Mouse (Mus musculus) hindbrain, postnatal 0 days (tissue): ENCODE data around the gene BC067074. TPM values are rescaled to one million over a fixed set of nuclear protein-coding genes. Genes with fewer than 3 reads are reported as not detected.
A peak's percentile ranks its signal among the peaks of the same experiment; 100 is the strongest.

Source experiments
- ATAC-seq: fragments of 200-750 bp; cut with Nextera tagmentation; 2 replicates; pipeline ENCODE4 v1.8.0; 2017; ENCODE audit warnings: mild to moderate bottlenecking, moderate TSS enrichment, moderate library complexity
- DNase-seq: peaks from one replicate; pipeline ENCODE4 v3.0.0-alpha.2; 2015; ENCODE audit warnings: low spot score
- H3K27ac ChIP-seq: fragments of 300-500 bp; sonication (generic); 2 replicates; pipeline ENCODE4 v1.5.1; 2014; ENCODE audit warnings: mild to moderate bottlenecking
- H3K27me3 ChIP-seq: fragments of 300-500 bp; sonication (generic); 2 replicates; pipeline ENCODE4 v1.6.1; 2014; ENCODE audit warnings: low read length, mixed read lengths; ENCODE audit not compliant: insufficient read depth
- H3K36me3 ChIP-seq: fragments of 300-500 bp; sonication (generic); 2 replicates; pipeline ENCODE4 v1.6.1; 2014; ENCODE audit warnings: low read length, mixed read lengths; ENCODE audit not compliant: insufficient read depth
- H3K4me1 ChIP-seq: fragments of 300-500 bp; sonication (generic); 2 replicates; pipeline ENCODE4 v1.6.1; 2014; ENCODE audit warnings: antibody characterized with exemption, low read length, mixed read lengths; ENCODE audit not compliant: insufficient read depth
- H3K4me2 ChIP-seq: fragments of 300-500 bp; sonication (generic); 2 replicates; pipeline ENCODE4 v1.6.1; 2014; ENCODE audit warnings: low read depth, mild to moderate bottlenecking, low read length, moderate library complexity, mixed read lengths
- H3K4me3 ChIP-seq: fragments of 300-500 bp; sonication (generic); 2 replicates; pipeline ENCODE4 v1.5.1; 2014; ENCODE audit warnings: low read length
- H3K9ac ChIP-seq: fragments of 300-500 bp; sonication (generic); replicated peaks from 2 replicates; pipeline ENCODE4 v1.6.1; 2014; ENCODE audit warnings: mild to moderate bottlenecking, low read length, moderate library complexity, mixed read lengths
- H3K9me3 ChIP-seq: fragments of 300-500 bp; sonication (generic); 2 replicates; pipeline ENCODE4 v1.6.1; 2016; ENCODE audit warnings: low read length, mixed read lengths
- CTCF ChIP-seq: IDR thresholded peaks from 2 replicates; pipeline ENCODE4 v1.5.1; 2016; ENCODE audit warnings: antibody characterized with exemption, control low read depth, low read depth
- WGBS: fragments of 180-500 bp; shearing (Covaris S2); extraction: QIAGEN DNeasy Blood & Tissue Kit; methylation state at CpG from one replicate; pipeline ENCODE4 v1.1.7; 2014; 5-methylcytosine and 5-hydroxymethylcytosine counted together
- polyA plus RNA-seq: library from polyadenylated mRNA; unstranded; fragments of >200 nt; fragmentation: Nextera tagmentation; extraction: Ambion mirVana; gene quantifications from 2 replicates; pipeline ENCODE4 v1.2.1, GENCODE M21; 2015
- total RNA-seq: library from RNA; depleted of rRNA; stranded (reverse); fragments of >200 nt; gene quantifications from 2 replicates; pipeline ENCODE4 v1.2.3, GENCODE M21; 2014

Gene BC067074
- total and polyA plus RNA-seq, 2 experiments from 2014 or later: 1.1 to 3.0 TPM

GRCm38 (mm10) chr13:113369622-113370021 lies 76.7 kb downstream of the BC067074 start:
- Histone ChIP-seq H3K36me3 (no peaks in the 10 kb centered on the region), H3K4me3 (no peak overlapping the region), H3K9ac (no peak overlapping the region), H3K9me3 (no peaks in the 10 kb centered on the region), H3K4me2 (no peak overlapping the region), H3K4me1 (no peaks in the 10 kb centered on the region), H3K27me3 (no peaks in the 10 kb centered on the region), H3K27ac (no peak overlapping the region)
- TF ChIP-seq CTCF: no peak
- no peak for ATAC-seq
- WGBS: 90% methylated on average over 10 of the region's 10 CpGs
- DNase-seq: no peak

- Histone ChIP-seq H3K9me3 (no peaks in the 10 kb centered on the region), H3K27me3 (no peaks in the 10 kb centered on the region), H3K27ac (no peak overlapping the region), H3K9ac (no peak overlapping the region), H3K4me2 (no peak overlapping the region), H3K4me3 (no peak overlapping the region), H3K36me3 (no peaks in the 10 kb centered on the region), H3K4me1 (no peaks in the 10 kb centered on the region)
- WGBS: 73% methylated on average over 12 of the region's 12 CpGs
- DNase-seq (no peak), ATAC-seq (peak; percentile 50)
- no peak for TF ChIP-seq CTCF
Observed at GRCm38 (mm10) chr13:113373291-113374083, 80.5 kb downstream of the BC067074 start.

GRCm38 (mm10) chr13:113374084-113374405 lies 81.1 kb downstream of the BC067074 start:
- no peaks in the 10 kb centered on the region for H3K36me3 ChIP-seq
- no peak for TF ChIP-seq CTCF
- H3K4me1 ChIP-seq: no peaks in the 10 kb centered on the region
- H3K9ac ChIP-seq: no peak overlapping the region
- ATAC-seq: peak; percentile 21; the same call in 1 of the 2 replicates
- no peak for DNase-seq
- H3K4me3 ChIP-seq: no peak overlapping the region
- H3K4me2 ChIP-seq: no peak overlapping the region
- H3K27ac ChIP-seq: no peak overlapping the region
- 49% methylated on average over 2 of the region's 2 CpGs for WGBS
- H3K9me3 ChIP-seq: no peaks in the 10 kb centered on the region
- H3K27me3 ChIP-seq: no peaks in the 10 kb centered on the region

GRCm38 (mm10) chr13:113377631-113378030 lies 84.7 kb downstream of the BC067074 start:
- 91% methylated on average over 7 of the region's 7 CpGs for WGBS
- Histone ChIP-seq H3K36me3 (no peaks in the 10 kb centered on the region), H3K4me1 (no peaks in the 10 kb centered on the region), H3K4me2 (no peak overlapping the region), H3K27ac (no peak overlapping the region), H3K27me3 (no peaks in the 10 kb centered on the region), H3K4me3 (no peak overlapping the region), H3K9ac (no peak overlapping the region), H3K9me3 (no peaks in the 10 kb centered on the region)
- no peak for DNase-seq
- ATAC-seq: no peak
- TF ChIP-seq CTCF: no peak

GRCm38 (mm10) chr13:113378980-113379410 lies 86.0 kb downstream of the BC067074 start:
- Histone ChIP-seq H3K4me2 (no peak overlapping the region), H3K4me3 (no peak overlapping the region), H3K36me3 (no peaks in the 10 kb centered on the region), H3K9me3 (no peaks in the 10 kb centered on the region), H3K9ac (no peak overlapping the region), H3K4me1 (no peaks in the 10 kb centered on the region), H3K27ac (no peak overlapping the region), H3K27me3 (no peaks in the 10 kb centered on the region)
- 71% methylated on average over 8 of the region's 8 CpGs for WGBS
- DNase-seq (no peak), ATAC-seq (no peak)
- no peak for TF ChIP-seq CTCF

- TF ChIP-seq CTCF: no peak
- Histone ChIP-seq H3K27me3 (no peaks in the 10 kb centered on the region), H3K4me3 (no peak overlapping the region), H3K36me3 (no peaks in the 10 kb centered on the region), H3K9me3 (no peaks in the 10 kb centered on the region), H3K4me1 (no peaks in the 10 kb centered on the region), H3K9ac (no peak overlapping the region), H3K4me2 (no peak overlapping the region), H3K27ac (no peak overlapping the region)
- ATAC-seq (no peak), DNase-seq (no peak)
- WGBS: 36% methylated on average over 6 of the region's 6 CpGs
Observed at GRCm38 (mm10) chr13:113379766-113380309, 86.9 kb downstream of the BC067074 start.

- DNase-seq (no peak), ATAC-seq (no peak)
- Histone ChIP-seq H3K27ac (no peak overlapping the region), H3K4me2 (no peak overlapping the region), H3K36me3 (no peaks in the 10 kb centered on the region), H3K9ac (no peak overlapping the region), H3K9me3 (no peaks in the 10 kb centered on the region), H3K4me1 (no peaks in the 10 kb centered on the region), H3K27me3 (no peaks in the 10 kb centered on the region), H3K4me3 (no peak overlapping the region)
- WGBS: 100% methylated on average over 1 of the region's 1 CpGs
- TF ChIP-seq CTCF: no peak
Observed at GRCm38 (mm10) chr13:113381710-113382109, 88.8 kb downstream of the BC067074 start.
